Mouse (Mus musculus) thymus, adult 2 months (tissue): Measurements from ENCODE around the gene Grk5. TPM values are rescaled to one million over a fixed set of nuclear protein-coding genes. Genes with fewer than 3 reads are reported as not detected.

Experiments used
- DNase-seq: peaks from one replicate; pipeline ENCODE4 v3.0.0; 2021
- H3K27ac ChIP-seq: fragments of 200-500 bp; 2 replicates; pipeline ENCODE4 v1.5.1; 2012; ENCODE audit warnings: low read length, control low read depth; ENCODE audit not compliant: control insufficient read depth, insufficient read depth
- H3K27me3 ChIP-seq: fragments of 200-500 bp; 2 replicates; pipeline ENCODE4 v1.6.1; 2012; ENCODE audit warnings: mild to moderate bottlenecking, low read length, moderate library complexity, mixed read lengths; ENCODE audit not compliant: control insufficient read depth, insufficient read depth
- H3K36me3 ChIP-seq: fragments of 200-500 bp; 2 replicates; pipeline ENCODE4 v1.6.1; 2012; ENCODE audit warnings: mild to moderate bottlenecking, low read length, moderate library complexity; ENCODE audit not compliant: control insufficient read depth, insufficient read depth
- H3K4me1 ChIP-seq: fragments of 200-500 bp; replicated peaks from 2 replicates; pipeline ENCODE4 v1.6.1; 2012; ENCODE audit warnings: low read length; ENCODE audit not compliant: control insufficient read depth, insufficient read depth
- H3K4me3 ChIP-seq: fragments of 200-500 bp; 2 replicates; pipeline ENCODE4 v1.5.1; 2012; ENCODE audit warnings: mild to moderate bottlenecking, low read length, control low read depth, moderate library complexity; ENCODE audit not compliant: control insufficient read depth, insufficient read depth
- CTCF ChIP-seq: fragments of 200-500 bp; IDR thresholded peaks from 2 replicates; pipeline ENCODE4 v1.5.1; 2012; ENCODE audit warnings: mild to moderate bottlenecking, control low read depth, low read length, moderate library complexity, borderline replicate concordance; ENCODE audit not compliant: control insufficient read depth, poor library complexity, insufficient read depth; ENCODE audit errors: extremely low read depth
- POLR2A ChIP-seq: fragments of 200-500 bp; IDR thresholded peaks from 2 replicates; pipeline ENCODE4 v1.6.1; 2012; ENCODE audit warnings: mild to moderate bottlenecking, low read length, control low read depth, moderate library complexity; ENCODE audit not compliant: control insufficient read depth, poor library complexity, insufficient read depth; ENCODE audit errors: extremely low read depth
- WGBS: fragments of 180-500 bp; shearing (Covaris S2); methylation state at CpG from one replicate; pipeline ENCODE4 v1.1.7; 2018; 5-methylcytosine and 5-hydroxymethylcytosine counted together
- polyA plus RNA-seq: library from polyadenylated mRNA; depleted of rRNA; stranded (reverse); fragments of >200 nt; gene quantifications from 2 replicates; pipeline ENCODE4 v1.2.3, GENCODE M21; 2012

Gene Grk5
- polyA plus RNA-seq, 1 experiment = 2.0 TPM

GRCm38 (mm10) chr19:60955131-60955530 is 65.6 kb downstream of the Grk5 start:
- no peak for DNase-seq
- Histone ChIP-seq H3K36me3 (no peaks in the 10 kb centered on the region), H3K27ac (no peak overlapping the region), H3K4me1 (no peaks in the 10 kb centered on the region), H3K4me3 (no peak overlapping the region), H3K27me3 (no peaks in the 10 kb centered on the region)
- TF ChIP-seq POLR2A (no peak), CTCF (no peak)
- 98% methylated on average over 2 of the region's 2 CpGs for WGBS

GRCm38 (mm10) chr19:60955712-60956111 is 66.2 kb downstream of the Grk5 start:
- no peak for DNase-seq
- no peak overlapping the region for H3K27ac ChIP-seq
- 95% methylated on average over 1 of the region's 1 CpGs for WGBS
- no peaks in the 10 kb centered on the region for H3K27me3 ChIP-seq
- no peak overlapping the region for H3K4me3 ChIP-seq
- TF ChIP-seq POLR2A = no peak
- no peak for TF ChIP-seq CTCF
- no peaks in the 10 kb centered on the region for H3K4me1 ChIP-seq
- no peaks in the 10 kb centered on the region for H3K36me3 ChIP-seq

GRCm38 (mm10) chr19:60956198-60956750 is 66.7 kb downstream of the Grk5 start:
- no peak overlapping the region for H3K4me3 ChIP-seq
- DNase-seq = no peak
- TF ChIP-seq CTCF (no peak), POLR2A (no peak)
- no peaks in the 10 kb centered on the region for H3K27me3 ChIP-seq
- H3K4me1 ChIP-seq = no peaks in the 10 kb centered on the region
- H3K27ac ChIP-seq = no peak overlapping the region
- H3K36me3 ChIP-seq = no peaks in the 10 kb centered on the region

- H3K27ac ChIP-seq = no peak overlapping the region
- no peak for TF ChIP-seq CTCF
- no peak for TF ChIP-seq POLR2A
- WGBS = 95% methylated on average over 1 of the region's 1 CpGs
- H3K27me3 ChIP-seq = no peaks in the 10 kb centered on the region
- H3K4me1 ChIP-seq = no peaks in the 10 kb centered on the region
- no peak for DNase-seq
- H3K36me3 ChIP-seq = no peaks in the 10 kb centered on the region
- H3K4me3 ChIP-seq = no peak overlapping the region
Observed at GRCm38 (mm10) chr19:60959706-60960230, 70.2 kb downstream of the Grk5 start.

- 75% methylated on average over 7 of the region's 7 CpGs for WGBS
- H3K4me1 ChIP-seq = no peaks in the 10 kb centered on the region
- H3K4me3 ChIP-seq = no peak overlapping the region
- no peak for DNase-seq
- no peaks in the 10 kb centered on the region for H3K36me3 ChIP-seq
- no peaks in the 10 kb centered on the region for H3K27me3 ChIP-seq
- TF ChIP-seq POLR2A = no peak
- no peak for TF ChIP-seq CTCF
- H3K27ac ChIP-seq = no peak overlapping the region
Observed at GRCm38 (mm10) chr19:60962358-60963061, 73.0 kb downstream of the Grk5 start.

- WGBS = 86% methylated on average over 1 of the region's 1 CpGs
- TF ChIP-seq POLR2A (no peak), CTCF (no peak)
- Histone ChIP-seq H3K27ac (no peak overlapping the region), H3K36me3 (no peaks in the 10 kb centered on the region), H3K27me3 (no peaks in the 10 kb centered on the region), H3K4me1 (no peaks in the 10 kb centered on the region), H3K4me3 (no peak overlapping the region)
- no peak for DNase-seq
Observed at GRCm38 (mm10) chr19:60967909-60968308, 78.4 kb downstream of the Grk5 start.
